Mouse (Mus musculus): ENCODE data around the gene Gas2l1. TPM values are rescaled to one million over a fixed set of nuclear protein-coding genes. Genes with fewer than 3 reads are reported as not detected.

Gas2l1 gene
- polyA plus RNA-seq, 1 experiment, result 286 TPM

DNA sequence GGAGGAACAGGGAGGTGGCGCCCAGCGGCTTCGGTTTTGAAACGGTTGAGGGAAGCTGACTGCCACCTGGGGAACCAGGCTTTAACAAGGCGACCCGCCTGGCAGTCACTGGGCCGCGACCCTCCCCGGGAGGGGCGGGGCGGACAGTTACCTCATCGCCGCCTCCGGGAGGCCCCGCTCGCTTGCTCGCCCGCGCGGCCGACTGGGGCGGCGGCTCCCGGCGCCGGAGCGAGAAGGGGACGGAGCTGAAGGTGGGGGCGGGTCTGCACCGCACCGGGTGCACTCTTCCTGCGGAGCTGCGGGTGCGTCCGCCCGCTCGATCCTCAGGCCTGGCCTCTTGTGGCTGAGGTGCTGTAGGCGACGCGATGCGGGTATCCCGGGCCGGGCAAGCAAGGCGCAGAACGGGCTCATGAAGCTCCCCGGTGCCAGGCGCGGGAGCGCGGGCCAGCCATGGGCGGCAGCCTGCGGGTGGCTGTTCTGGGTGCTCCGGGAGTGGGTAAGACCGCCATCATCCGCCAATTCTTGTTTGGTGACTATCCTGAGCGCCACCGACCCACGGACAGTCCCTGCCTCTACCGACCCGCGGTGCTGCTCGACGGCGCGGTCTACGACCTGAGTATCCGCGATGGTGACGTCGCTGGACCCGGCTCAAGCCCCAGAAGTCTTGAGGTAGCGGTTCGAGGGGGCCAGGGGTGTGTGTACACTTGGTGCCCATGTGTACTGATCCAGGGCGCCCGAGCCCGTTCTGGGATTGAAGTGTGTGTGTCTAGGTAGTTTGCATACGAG is 7.1 kb downstream of the Gas2l1 start, which contains the start of gene Rasl10a:
TSS of gene Rasl10a (plus strand) at position 273 of the 786 bp plus-strand sequence.
- TF ChIP-seq GATA1 (IDR thresholded peaks at IDR 0.05; ENCODE audit: low read length), result no peak

DNA sequence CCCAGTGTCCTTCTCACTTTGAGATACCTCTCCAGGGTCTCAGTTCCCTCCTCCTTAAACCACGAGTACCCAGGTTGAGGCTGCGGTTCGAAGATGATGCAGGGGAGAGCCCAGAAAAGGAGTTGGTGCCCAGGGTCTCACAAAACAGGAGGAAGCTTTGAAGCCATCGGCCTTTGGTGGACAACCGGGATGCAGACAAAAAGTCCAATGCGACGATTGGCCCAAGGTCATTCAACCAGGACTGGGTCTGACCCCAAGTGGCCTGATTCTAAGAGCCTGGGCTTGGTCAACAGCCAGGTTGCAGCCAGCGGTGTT is 7.6 kb downstream of the Gas2l1 start:
- TF ChIP-seq GATA1 (IDR thresholded peaks at IDR 0.05; ENCODE audit: low read length), result no peak

DNA sequence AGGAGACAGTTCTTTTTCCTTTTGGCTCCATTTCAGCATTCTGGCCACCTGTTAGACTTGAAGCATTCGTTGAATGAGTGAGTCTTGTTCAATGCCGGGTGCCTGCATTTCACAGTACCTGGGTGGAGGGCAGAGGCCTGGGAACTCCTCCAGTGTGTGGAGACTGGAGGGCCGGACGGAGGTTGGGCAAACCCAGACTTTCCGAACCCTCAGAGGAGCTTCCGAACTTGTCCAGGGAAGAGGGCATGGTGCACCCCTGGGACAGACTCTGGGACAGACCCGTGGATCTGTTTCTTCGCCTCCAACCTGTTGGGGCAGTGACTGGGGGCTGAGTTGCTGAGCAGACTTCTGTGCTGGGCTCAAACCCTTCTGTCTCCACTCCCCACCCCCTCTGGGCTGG is 8.1 kb downstream of the Gas2l1 start:
- TF ChIP-seq GATA1 (IDR thresholded peaks at IDR 0.05; ENCODE audit: low read length), result no peak

DNA sequence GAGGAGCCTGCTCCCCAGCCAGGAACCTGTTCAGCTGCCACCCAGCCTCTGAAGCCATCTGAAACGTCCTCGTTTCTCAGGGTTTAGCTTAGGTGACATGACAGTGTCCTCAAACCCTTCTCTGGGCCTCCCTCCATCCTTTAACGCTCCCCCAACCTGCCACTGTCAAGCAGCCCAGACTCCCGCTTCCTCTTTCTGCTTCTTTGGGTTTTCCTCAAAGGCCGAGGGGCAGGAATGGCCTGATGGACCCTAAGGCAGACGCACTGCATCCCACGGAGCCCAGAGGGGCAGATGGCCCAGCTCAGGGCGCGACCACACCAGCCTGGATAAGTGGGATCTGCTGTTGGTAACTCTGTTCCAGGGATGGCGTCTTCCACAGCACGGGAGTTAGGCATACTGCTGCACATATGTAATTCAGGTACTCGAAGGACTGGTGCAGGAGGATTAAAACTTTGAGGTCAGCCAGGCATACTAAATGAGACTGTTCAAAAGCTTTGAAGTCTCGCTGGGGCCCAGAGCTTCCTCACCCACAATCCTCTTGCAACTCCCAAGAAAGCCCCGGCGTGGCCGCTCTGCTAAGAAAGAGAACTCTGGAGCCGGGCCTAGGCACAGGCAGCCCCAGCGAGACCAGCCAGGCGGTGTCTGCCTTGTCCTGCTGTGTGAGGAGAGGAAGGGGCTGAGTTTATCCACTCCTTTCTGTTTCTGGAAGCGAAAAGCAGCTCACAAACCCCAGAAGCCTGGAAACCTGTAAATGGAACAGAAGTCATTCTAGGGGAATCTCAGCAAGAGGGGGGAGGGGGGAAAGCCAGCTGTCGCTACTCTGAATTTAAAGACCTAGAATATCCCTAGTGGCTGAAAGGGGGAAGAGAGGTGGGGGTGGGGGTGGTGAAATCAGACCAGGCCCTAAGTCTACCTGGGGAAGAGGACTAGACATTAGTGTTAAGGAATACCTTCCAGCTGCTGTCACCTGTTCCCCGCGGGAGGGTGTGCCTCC is 8.9 kb downstream of the Gas2l1 start:
- no peak for TF ChIP-seq GATA1 (IDR thresholded peaks at IDR 0.05; ENCODE audit: low read length)

DNA sequence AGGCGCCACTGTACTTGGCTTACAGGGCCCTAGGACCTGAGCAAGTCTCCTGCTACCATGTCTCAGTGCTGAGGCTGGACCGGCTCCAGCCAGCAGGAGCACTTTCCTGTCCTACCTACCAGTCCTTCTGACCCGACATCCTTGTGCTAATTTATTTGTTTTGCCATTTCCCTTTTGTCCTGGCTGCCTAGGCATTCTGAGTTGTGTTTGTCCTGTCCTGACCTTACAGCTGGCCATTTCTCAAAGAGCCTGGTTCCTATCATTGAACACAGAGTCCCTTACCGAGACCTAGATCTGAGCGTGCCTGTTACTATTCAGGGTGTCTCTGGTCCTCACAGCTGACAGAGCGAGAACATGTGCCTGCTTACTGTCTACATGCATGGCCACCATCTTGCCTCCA is 10.3 kb downstream of the Gas2l1 start:
- TF ChIP-seq GATA1 (IDR thresholded peaks at IDR 0.05; ENCODE audit: low read length), result no peak

DNA sequence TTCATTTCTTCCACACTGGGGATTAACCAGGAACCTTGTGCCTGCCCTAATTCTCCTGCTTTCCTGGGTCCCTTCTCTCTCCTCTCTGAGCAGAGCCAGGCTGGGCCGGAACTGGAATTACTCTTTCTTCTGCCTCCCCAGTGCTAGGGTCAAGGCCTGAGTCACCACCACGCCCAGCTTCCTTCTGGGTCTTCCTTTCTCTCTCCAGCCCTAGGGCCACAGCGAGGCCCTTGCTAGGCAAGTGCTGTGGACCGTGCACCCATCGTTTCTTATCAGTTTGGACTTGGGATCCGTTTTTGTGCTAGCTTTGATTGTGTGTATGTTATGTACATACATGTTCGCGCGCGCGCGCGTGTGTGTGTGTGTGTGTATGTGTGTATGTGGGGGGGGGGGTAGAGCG is 11.0 kb downstream of the Gas2l1 start:
- no peak for TF ChIP-seq GATA1 (IDR thresholded peaks at IDR 0.05; ENCODE audit: low read length)

DNA sequence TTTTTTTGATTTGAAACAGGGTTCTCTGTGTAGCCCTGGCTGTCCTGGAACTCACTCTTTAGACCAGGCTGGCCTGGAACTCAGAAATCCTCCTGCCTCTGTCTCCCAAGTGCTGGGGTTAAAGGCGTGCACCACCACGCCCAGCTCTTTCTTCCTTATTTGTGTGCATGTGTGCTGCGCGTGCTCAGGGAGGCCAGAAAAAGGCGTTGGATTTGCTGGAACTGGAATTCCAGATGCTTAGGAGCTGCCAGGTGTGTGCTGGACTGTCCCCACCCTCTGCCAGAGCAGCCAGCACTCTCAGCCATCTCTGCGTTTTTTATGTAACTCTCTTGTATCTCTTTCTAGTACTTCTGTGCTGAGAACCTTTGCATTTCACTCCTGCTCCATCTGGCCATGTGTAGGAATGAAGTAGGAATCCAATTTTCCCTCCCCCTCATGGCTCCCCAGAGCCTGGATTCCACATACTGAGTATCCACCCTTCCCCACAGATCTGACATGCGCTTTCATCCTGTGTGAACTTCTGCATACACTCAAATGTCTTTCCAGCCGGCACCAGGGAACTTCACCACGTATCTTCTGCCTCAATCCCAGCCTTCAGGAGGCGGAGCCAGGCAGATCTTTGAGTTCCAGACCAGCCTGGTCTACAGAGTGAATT is 12.8 kb downstream of the Gas2l1 start:
- TF ChIP-seq GATA1 (IDR thresholded peaks at IDR 0.05; ENCODE audit: low read length), result no peak

DNA sequence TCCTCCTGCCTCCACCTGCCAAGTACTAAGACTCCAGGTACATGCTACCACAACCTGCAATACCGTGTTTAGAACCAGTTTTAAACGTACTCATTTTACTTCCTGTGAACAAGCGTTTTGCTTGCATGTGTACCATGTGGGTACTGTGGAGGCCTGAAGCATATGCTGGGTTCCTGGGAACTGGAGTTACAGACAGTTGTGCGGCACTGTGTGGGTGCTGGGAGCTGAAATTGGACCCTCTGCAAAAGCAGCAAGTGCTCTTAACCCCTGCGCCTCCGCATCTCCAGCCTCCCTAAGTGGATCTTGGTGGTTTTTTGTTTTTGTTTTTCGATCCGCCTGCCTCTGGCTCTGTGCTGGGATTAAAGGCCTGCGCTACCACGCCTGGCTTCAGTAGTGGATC is 13.5 kb downstream of the Gas2l1 start:
- TF ChIP-seq GATA1 (IDR thresholded peaks at IDR 0.05; ENCODE audit: low read length), result no peak

DNA sequence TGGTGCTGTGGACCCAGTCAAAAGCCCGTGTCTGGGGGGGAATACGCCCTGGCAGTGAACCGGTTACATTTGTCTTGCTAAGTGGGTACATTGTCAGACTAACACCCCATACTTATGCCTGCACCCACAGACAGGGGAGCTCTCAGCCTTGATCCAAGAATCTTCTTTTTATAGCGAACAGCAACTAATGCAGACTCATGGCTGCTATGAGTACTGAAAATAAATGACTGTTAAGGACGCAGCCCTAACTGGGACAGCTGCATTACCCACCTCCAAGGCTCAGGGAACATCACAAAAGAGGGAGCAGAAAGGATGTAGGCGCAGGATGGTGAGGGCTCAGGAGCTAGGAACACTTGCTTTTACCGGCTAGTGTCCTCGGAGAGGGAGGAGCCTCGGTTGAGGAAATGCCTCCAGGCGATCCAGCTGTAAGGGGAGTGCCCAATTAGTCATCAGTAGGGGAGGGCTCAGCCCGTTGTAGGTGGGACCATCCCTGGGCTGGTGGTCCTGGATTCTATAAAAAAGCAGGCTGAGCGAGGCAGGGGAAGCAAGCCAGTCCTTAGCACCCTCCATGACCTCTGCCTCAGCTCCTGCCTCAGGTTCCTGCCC is 18.7 kb downstream of the Gas2l1 start:
- TF ChIP-seq GATA1 (IDR thresholded peaks at IDR 0.05; ENCODE audit: low read length), result no peak

DNA sequence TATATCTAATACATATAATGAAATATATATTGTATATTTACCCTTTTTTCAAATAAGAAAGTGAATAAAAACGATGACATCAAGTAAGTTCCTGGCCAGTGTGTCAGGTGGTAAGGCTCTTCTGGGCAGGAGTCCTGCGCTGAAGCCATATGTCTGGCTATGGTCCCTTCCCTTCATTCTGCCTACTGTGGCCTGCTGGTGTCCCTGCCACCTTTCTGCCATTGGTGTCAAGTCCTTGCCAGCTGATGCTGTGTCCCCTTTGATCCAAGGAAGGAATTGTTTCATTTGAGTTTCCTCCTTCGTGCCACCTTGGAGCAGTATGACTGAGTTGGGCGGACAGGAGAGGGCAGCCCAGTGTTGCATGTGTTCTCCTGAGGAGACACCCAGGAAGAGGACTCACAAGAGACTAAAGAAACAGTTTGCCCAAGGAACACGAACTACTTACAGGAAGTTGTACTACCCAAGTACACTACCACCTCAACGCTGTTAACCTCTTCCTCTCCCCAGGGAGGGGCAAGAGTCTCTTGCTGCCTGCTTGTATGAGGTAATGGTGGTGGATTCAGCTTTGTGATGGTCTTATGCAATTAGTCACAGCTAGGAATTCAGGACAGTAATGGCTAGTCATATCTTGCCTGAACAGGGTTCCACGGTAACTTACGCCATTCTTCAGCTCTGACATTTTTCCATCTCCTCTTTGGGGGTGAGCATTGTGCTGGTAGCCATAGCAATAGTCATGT is 22.3 kb downstream of the Gas2l1 start:
- no peak for TF ChIP-seq GATA1 (IDR thresholded peaks at IDR 0.05; ENCODE audit: low read length)

DNA sequence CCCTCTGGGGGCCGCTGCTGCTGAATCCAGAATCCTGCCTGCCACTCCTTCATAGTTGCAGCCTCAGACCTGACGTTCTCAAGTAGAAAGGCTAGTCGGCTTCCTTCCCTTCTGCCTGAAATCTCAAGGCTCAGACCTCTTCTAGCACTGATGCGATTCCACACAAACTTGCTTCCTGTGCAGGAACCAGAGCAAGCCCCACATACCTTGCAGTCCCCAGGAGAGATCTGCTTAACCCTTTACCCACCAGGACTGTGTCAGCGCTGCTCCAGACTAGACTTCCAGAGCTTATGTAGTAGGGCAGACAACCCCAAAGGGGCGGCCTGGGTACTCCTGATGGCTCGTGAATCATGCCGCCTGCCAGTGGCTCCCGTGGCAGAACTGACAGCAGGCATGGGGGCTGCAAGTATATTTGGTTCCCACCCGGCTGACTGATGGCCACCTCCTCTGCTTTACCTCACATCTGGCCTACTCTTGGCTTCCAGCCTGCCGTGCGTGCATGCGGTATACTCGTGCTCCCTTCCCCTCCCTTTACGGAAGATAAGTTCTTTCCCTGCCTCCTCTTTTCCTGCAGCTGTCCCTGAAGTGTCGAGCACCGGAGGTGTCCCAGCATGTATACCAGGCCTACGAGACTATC is 23.9 kb downstream of the Gas2l1 start:
- no peak for TF ChIP-seq GATA1 (IDR thresholded peaks at IDR 0.05; ENCODE audit: low read length)

DNA sequence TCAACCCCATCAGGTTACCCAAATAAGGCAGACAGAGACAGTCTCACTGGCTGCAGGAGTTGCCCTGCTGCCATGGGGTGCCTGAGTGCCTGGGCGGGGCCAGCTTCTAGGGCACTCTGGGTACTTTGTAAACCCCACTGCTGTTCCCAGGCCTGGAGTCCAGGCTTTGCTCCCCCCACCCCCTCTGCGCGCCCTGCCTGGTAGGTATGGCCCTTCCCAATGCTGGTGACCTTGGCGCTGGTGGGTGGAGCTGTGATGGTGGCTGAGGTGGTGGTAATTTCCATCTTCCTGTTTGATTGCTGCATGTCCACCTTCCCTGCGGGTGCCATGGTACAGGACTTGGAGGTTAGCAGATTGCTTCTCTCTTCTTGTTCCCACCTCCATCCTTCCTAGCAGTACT is 24.5 kb downstream of the Gas2l1 start:
- no peak for TF ChIP-seq GATA1 (IDR thresholded peaks at IDR 0.05; ENCODE audit: low read length)

DNA sequence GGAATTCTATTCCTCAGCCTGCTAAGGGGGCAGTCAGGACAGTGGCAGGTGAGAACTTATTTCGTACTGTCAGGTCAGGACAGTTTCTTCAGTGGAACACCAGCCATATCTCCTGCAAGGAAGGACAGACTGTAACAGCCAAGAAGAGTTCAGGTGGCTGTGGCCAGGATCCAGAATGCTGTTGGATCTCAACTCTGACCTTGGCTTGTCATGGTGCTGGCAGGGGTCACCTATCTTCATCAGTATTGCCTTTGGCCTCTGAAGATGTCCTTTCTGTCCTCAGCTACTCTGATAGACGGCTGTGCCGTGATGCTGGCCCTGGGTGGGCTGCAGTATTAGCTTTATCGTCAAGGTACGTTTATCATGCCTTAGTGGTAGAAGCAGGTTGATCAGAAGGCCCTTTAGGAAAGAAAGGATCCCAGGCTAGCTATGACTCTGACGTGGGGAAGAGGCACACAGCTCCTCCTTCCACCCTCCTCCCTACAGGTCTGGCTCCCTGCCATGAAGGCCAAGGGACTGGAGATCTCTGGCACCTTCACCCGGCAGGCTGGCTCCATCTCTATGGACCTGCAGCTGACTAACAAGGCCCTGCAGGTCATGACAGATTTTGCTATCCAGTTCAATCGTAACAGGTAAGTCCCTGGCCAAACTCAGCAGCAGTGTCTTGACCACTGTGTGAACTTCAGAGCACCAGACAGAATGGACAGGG is 27.8 kb downstream of the Gas2l1 start:
- no peak for TF ChIP-seq GATA1 (IDR thresholded peaks at IDR 0.05; ENCODE audit: low read length)

DNA sequence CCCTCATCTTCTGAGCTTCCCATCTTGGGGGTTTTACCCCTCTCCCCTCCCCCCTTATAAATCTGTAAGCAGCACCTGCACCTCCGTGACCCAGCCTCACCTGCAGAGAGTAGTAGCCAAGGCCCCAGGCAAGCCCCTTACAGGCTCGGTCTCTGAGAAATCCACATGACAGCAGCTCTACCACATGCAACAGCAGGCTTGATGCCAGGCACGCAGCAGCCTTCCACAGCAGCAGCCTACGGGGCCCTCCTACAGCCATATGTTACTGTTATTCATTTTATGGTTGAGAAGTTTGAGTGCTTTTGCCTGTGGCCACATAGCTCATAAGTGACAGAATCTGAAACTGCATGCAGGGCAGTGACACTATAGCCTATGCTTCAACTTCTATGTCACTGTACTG is 29.7 kb downstream of the Gas2l1 start:
- TF ChIP-seq GATA1 (IDR thresholded peaks at IDR 0.05; ENCODE audit: low read length), result no peak

All from G1E-ER4 (cell line).